Mouse (Mus musculus) spleen, postnatal 10 days (tissue): ENCODE data around the gene Rps15.

Source experiments
- DNase-seq, 2 experiments: peaks; one replicate each; pipeline ENCODE4 v3.0.0; 2021 to 2022; ENCODE audit warnings: low spot score in 2 of 2

Rps15 gene

DNA sequence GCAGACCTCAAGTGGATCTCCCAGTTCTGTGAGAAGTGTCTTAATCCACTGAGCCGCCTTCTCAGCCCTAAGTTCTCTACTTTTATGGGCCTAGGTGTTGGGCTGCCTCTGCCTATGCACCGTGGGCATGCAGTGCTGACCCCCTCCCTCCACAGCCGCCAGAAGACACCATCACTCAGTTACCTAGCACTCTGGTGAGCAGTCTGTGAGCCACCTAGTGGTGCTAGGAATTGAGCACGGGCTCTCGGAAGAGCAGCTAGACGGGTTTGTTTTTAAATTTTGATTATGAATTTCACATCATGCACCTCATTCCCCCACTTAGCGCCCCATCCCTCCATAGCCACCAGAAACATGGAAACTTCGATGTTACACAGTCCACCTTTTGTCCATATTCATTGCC lies 3.6 kb upstream of the Rps15 start:
- DNase-seq = no peak

GRCm38 (mm10) chr10:80293325-80293724 lies 1.1 kb downstream of the Rps15 start:
- DNase-seq = peak in 1 of 2 experiments; percentile 26

DNA sequence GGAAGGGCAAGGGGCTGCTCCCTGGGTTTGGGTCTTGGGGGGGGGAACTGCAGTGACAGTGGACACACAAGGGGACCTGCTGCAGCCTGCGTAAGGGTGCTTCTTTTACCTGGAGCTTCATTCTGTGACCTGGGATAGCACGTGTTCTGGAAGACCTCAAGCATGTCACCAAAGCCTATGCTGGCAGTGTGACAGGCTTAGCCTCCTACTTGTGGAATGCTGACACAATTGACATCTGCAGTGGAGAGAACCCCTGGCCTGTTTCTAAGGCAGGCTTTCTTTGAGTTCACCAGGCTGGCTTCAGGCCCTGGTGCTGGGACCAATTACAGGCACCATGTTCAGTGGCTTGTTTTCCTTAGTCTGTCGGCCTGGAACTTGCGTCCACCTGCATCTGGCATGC lies 2.1 kb downstream of the Rps15 start:
- DNase-seq = no peak

DNA sequence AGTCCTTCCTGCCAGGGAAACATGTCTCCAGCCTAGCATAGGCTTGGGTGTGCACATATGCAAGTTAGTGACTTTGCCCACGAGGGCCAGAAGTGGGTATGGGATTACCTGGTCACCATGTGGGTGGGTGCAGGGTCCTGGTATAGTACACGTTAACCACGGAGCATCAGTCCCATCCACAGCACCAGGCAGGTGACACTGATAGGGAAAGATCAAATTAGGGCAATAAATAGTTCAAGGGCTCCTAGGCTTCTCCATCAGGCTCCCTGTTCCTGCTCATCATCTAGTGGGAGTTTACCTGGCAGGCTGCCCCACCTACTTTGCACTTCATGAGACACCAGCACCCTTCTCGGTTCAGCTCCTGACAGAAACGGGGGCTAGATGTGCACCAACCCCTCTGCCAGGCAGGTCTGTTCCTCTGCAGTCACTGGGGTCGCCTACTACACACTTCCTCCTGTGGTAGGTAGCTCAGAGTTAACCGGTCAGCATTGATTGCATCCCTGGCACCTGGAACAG lies 2.6 kb downstream of the Rps15 start:
- DNase-seq = no peak

- peak; percentile 64 to 82 for DNase-seq
Observed at GRCm38 (mm10) chr10:80295618-80296425, 3.6 kb downstream of the Rps15 start, which contains the start of gene Apc2. Apc2 (plus strand) TSS chr10:80295977.

DNA sequence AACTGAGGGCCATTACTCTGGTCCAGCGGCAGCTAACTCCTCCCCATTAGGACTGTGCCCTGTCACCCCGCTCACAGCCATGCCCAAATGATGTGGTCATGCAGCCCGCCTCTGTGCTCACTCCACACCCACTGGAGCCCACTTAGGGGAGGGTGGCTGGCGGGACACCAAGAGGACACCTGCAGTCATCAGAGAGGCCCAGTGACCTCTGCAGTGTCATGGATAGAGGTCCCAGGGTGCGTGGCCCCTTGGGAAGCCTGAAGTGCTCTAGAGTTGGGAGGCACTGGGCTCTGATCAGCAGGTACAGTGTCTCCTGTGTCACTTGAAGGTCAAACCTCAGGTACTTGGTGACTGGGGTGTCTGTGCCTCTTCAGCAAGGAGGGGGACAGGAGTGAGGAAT lies 4.6 kb downstream of the Rps15 start:
- DNase-seq = no peak

DNA sequence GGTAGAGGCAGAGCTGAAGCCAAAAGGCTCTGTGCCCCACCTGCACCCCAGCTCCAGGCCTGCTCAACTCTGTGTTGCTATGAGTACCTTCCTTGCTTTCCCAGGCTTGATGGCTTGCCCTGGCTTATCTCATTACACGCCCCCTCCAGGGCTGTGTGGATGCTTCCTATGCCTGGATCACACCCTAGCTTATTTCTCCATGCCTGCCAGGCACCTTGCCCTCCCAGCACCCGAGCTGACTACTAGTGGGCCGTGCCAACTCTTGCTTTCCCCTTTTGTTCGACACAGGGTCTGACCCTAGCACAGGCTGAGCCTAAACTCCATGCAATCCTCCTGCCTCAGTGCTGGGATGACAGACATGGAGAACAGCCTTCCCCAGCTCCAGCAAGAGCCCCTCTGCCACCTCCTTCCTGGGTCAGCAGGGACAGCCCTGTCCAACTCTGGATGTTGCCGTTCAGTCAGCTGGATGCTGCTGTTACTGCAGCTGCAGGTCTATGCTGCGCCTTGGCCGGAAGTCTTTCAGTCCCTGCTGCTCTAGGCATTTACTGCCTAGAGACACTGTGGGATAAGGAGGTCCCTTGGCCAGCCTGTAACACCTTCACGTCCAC lies 5.4 kb downstream of the Rps15 start:
- no peak for DNase-seq

DNA sequence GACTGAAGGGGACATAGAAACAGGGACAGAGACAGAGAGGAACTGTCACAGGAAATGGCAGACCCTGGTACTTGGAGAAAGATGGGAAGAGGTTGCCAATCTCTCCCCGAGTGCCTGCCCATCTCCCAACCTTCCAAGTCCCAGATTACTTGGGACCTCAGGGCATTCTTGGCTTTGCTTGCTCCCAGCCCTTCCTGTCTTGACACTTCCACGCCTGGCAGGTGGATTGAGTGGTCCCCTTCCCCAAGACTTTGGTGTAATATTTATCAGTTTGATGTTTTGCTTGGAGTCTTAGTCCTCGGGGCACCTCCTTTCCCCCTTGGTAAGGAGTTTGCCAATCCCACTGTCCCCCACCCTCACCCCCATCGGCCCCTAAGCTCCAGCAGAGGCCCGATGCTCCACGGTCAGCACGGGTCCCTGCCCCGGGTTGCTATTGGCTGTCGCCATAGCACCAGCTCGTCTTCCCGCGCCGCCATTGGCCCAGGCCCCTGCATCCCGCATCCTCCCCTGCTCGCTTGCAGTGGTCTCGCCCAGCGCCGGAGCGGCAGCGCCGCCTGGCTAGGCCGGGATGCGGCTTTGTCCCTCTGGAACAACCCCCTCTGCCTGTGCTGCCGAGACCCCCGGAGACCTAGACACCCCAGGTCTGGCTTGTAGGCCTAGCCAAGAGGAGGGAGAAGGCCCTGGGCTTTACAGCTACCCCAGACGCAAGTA lies 6.5 kb downstream of the Rps15 start:
- no peak for DNase-seq

DNA sequence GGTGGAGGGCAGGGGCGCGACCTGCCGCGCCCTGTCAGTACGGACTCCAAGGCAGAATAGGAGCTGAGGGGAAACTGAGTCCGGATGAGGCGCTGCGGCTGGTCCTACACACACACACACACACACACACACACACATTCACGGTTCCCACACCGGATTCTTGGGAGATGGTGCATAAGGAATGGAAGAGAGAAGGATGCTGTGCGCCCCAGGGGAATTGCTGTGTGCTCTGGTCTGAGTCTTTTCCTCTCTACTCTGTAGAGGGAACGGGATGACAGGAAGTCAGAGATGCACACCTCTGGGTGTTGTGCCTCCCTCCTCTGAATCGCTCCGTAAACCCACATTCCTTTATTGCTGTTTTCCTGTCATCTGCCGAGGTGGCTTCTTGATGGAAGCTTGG lies 7.0 kb downstream of the Rps15 start:
- no peak for DNase-seq

DNA sequence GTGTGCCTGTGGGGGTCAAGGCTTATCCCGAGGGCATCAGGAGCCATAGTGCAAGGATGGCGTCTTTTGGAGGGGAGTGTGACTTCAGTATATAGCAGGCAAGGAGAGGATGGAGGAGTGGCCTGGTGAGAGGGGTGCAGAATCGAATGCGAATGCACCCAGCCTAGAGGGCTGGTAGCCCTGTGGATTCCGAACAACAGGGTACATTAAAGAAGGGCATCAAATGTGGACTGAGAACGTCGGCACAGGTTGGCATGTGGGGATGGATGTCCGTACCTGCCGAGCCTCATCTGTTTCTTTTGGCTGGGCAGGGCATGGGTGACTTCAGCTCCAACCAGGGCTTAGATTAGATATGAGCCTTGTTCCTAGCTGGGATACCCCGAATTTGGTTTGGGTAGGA lies 7.6 kb downstream of the Rps15 start:
- no peak for DNase-seq

DNA sequence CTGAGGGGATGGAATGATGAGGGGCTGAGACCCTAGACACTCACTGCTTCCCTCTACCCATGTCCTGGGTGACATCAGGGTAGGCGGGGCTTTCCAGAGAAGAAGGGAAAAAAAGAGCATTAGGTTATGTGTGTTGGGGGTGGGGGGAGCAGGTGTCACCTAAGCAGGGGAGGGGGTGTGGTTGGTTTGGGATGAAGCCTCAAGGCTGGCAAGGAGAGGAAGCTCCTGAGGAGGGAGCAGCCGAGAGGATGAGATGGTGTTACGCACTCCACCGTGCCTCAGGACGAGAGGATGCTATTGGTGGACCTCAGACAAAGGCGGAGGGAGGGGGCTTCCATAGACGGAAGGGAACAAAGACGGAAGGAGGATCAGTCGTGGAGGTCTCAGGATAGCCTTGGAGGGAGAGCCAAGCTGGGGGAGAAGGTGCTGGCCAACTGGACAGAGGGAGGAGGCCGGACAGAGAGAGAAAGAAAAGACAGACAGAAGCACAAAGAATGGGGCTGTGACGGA lies 8.5 kb downstream of the Rps15 start:
- DNase-seq = no peak

- no peak for DNase-seq
Observed at GRCm38 (mm10) chr10:80301256-80302081, 9.2 kb downstream of the Rps15 start.

DNA sequence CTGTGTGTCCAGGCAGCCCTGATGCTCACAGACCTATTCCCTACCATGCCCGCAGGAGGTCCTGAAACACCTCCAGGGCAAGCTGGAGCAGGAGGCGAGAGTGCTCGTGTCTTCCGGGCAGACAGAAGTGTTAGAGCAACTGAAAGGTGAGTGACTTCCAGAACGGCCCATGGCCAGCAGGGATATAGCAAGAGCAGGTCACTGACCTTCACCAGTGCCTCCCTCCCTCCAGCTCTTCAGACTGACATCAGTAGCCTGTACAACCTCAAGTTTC lies 9.8 kb downstream of the Rps15 start:
- no peak for DNase-seq

DNA sequence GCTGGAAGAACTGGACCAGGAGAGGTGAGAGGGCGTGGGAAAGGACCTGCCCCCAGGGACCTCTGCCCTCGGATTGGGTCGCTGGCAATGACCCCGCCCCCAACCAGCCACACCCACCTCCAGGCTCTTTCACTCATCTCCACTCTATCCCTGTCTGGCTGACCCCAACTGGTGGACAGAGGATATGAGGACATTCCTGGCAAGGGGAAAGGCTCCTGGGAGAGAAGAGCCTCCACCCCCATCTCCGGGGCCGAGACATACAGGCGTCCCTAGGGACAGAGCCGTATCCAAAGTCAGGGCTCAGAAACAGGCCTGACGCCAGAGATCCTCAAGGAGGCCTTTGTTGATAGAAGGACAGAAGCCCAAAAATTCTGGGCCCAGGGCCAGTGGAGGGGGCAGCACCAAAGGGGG lies 10.2 kb downstream of the Rps15 start:
- peak in 1 of 2 experiments; percentile 54 for DNase-seq

DNA sequence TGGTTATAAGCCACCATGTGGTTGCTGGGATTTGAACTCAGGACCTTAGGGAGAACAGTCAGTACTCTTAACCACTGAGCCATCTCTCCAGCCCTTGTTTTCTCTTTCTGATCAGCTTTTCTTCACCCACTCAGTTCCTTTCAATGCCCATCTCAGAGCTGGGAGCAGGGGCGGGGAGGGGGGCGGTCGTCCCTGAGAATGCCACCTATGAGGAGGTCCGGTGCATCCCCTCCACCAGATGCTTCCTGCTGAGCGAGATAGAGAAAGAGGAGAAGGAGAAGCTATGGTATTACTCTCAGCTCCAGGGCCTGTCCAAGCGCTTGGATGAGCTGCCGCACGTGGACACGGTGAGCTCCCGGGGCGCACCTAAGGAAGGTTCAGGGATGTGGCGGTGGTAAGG lies 12.2 kb downstream of the Rps15 start:
- DNase-seq = no peak

- peak; percentile 29 to 79 for DNase-seq
Observed at GRCm38 (mm10) chr10:80304862-80305261, 12.6 kb downstream of the Rps15 start.

GRCm38 (mm10) chr10:80311560-80311959 lies 19.3 kb downstream of the Rps15 start:
- no peak for DNase-seq

- no peak for DNase-seq
Observed at GRCm38 (mm10) chr10:80312586-80313504, 20.6 kb downstream of the Rps15 start.

GRCm38 (mm10) chr10:80313627-80314201 lies 21.5 kb downstream of the Rps15 start:
- peak; percentile 43 to 65 for DNase-seq

- DNase-seq = no peak
Observed at GRCm38 (mm10) chr10:80314494-80315001, 22.3 kb downstream of the Rps15 start.
